Mouse (Mus musculus): ENCODE results near the gene Nexn.
"Not testable (repeated sequence)": the region's sequence is repeated elsewhere in the genome, so short reads cannot be mapped to it uniquely, and the experiment has no call there.

Gene Nexn

GRCm38 (mm10) chr3:152197246-152197645 lies 68.9 kb downstream of the Nexn start:
- DNase-seq (ENCODE audit: low spot score): not testable (repeated sequence)

- peak; percentile 67 for DNase-seq (ENCODE audit: low spot score)
Observed at GRCm38 (mm10) chr3:152193635-152194097, 72.5 kb downstream of the Nexn start.

GRCm38 (mm10) chr3:152193177-152193576 lies 73.0 kb downstream of the Nexn start:
- no peak for DNase-seq (ENCODE audit: low spot score)

- DNase-seq (ENCODE audit: low spot score): no peak
Observed at GRCm38 (mm10) chr3:152192238-152192931, 73.8 kb downstream of the Nexn start.

- no peak for DNase-seq (ENCODE audit: low spot score)
Observed at GRCm38 (mm10) chr3:152191791-152192237, 74.3 kb downstream of the Nexn start.

- no peak for DNase-seq (ENCODE audit: low spot score)
Observed at GRCm38 (mm10) chr3:152190679-152191477, 75.3 kb downstream of the Nexn start.

- DNase-seq (ENCODE audit: low spot score): no peak
Observed at GRCm38 (mm10) chr3:152189306-152189705, 76.8 kb downstream of the Nexn start.
